11 mouse cellular contexts compared by ENCODE assay signal in genomic region chr19:5862335-5863085, GRCm38 (mm10). TPM values are rescaled to one million over a fixed set of nuclear protein-coding genes. Genes with fewer than 3 reads are reported as not detected.
DNase-seq lines count a peak whose midpoint lies in the region; ATAC-seq and TF ChIP-seq lines count a peak whose summit lies in the region.
"Had no signal": no experiment of that assay in that cellular context is flagged by ENCODE, and none has a peak within 500 bp of the region (broad histone marks: within the 10 kb centered on the region; RNA-seq: fewer than 3 reads in every experiment).

No protein-coding gene starts in this region.

- no peaks in the 10 kb centered on the region for H3K27me3 ChIP-seq in kidney, adult 2 months (replicated peaks; ENCODE audit: control insufficient read depth, insufficient read depth, low read length)
- no peaks in the 10 kb centered on the region for H3K27me3 ChIP-seq in ES-Bruce4 (ENCODE audit: control insufficient read depth, insufficient read depth, low read length, poor library complexity, severe bottlenecking)

- no peaks in the 10 kb centered on the region for H3K4me1 ChIP-seq in kidney, adult 2 months (ENCODE audit: control insufficient read depth, insufficient read depth, low read length)
- no peaks in the 10 kb centered on the region for H3K4me1 ChIP-seq in ES-Bruce4 (ENCODE audit: control insufficient read depth, insufficient read depth, low read length)

- ATAC-seq in erythroblast, adult 5-6 weeks (replicated peaks; ENCODE audit: low FRiP score, poor library complexity, severe bottlenecking): peak; percentile 30; the same call in 1 of the 2 replicates

- no peaks in the 10 kb centered on the region for H3K9me3 ChIP-seq in ES-Bruce4 (replicated peaks; ENCODE audit: control insufficient read depth, insufficient read depth, low read length, poor library complexity, severe bottlenecking)

- no peak for TF ChIP-seq POLR2A in kidney, adult 2 months (IDR thresholded peaks at IDR 0.05; ENCODE audit: low read depth, low read length)
- no peak for TF ChIP-seq POLR2A in ES-Bruce4 (IDR thresholded peaks at IDR 0.05; ENCODE audit: insufficient read depth, low read length)

- no peak overlapping the region for H3K4me3 ChIP-seq in kidney, adult 2 months (ENCODE audit: insufficient read depth, low read depth, low read length)
- H3K4me3 ChIP-seq in ES-Bruce4 (ENCODE audit: low read depth, low read length): no peak overlapping the region

- no peak for TF ChIP-seq EP300 in ES-Bruce4 (IDR thresholded peaks at IDR 0.05; ENCODE audit: insufficient read depth, low read depth, low read length)

- no peak overlapping the region for H3K9ac ChIP-seq in ES-Bruce4 (ENCODE audit: low read depth, poor library complexity, severe bottlenecking)

- no peak overlapping the region for H3K27ac ChIP-seq in kidney, adult 2 months (ENCODE audit: insufficient read depth, low read depth, low read length)
- no peak overlapping the region for H3K27ac ChIP-seq in ES-Bruce4 (ENCODE audit: insufficient read depth, low read length)

- WGBS in kidney, adult 2 months: 96% methylated on average over 14 of the region's 14 CpGs

- no peaks in the 10 kb centered on the region; the same call in none of the 2 replicates for H3K36me3 ChIP-seq in kidney, adult 2 months (ENCODE audit: control insufficient read depth, insufficient read depth, low read length)
- peaks cover 19% of the 10 kb centered on the region for H3K36me3 ChIP-seq in ES-Bruce4 (ENCODE audit: control insufficient read depth, insufficient read depth, low read length, poor library complexity, severe bottlenecking)

- TF ChIP-seq CTCF in kidney, adult 2 months (conservative IDR thresholded peaks at IDR 0.05; ENCODE audit: insufficient read depth, insufficient read length, low read depth, low read length): 0 out of 2 replicates have a peak, but pooled peaks have one; percentile 20
- TF ChIP-seq CTCF in ES-Bruce4 (IDR thresholded peaks at IDR 0.05; ENCODE audit: low read depth, low read length): peak; percentile 43

- peak; percentile 57 to 66 for DNase-seq in cerebellum, postnatal 10 days
- no peak for DNase-seq in cerebellum, adult 11 months
- DNase-seq in kidney, adult 2 months: no peak
- no peak for DNase-seq in kidney, postnatal 14 days
- DNase-seq in urinary bladder, postnatal 36 days (ENCODE audit: low spot score in 2 of 2): no peak
- DNase-seq in urinary bladder, postnatal 14 days (ENCODE audit: low spot score): no peak
- DNase-seq: kidney, adult 18-20 months; lung, adult 2 months; right cerebral cortex, postnatal 14 days had no signal

RNA-seq across cellular contexts. Expression of gene Frmd8, which starts 12.6 kb away (rescaled TPM):
- polyA plus RNA-seq in kidney, adult 2 months (2012; rRNA removed): 18.5 and 23.1 TPM in 2 replicates
- polyA plus RNA-seq in ES-Bruce4 (2011; ENCODE audit: insufficient read depth, insufficient read length, low read depth, missing spikeins): 26.3 and 33.1 TPM in 2 replicates
- 5.4 and 6.0 TPM in 2 replicates for total RNA-seq in erythroblast, adult 5-6 weeks (2015; ENCODE audit: low replicate concordance)
- 4.2 and 6.8 TPM in 2 replicates for total RNA-seq in erythroblast, adult 5-6 weeks (2017; ENCODE audit: low replicate concordance)

RNA-seq across cellular contexts. Expression of gene Slc25a45, which starts 15.1 kb away (rescaled TPM):
- polyA plus RNA-seq in kidney, adult 2 months (2012; rRNA removed): 52.7 and 63.4 TPM in 2 replicates
- 0.46 and 0.48 TPM in 2 replicates for polyA plus RNA-seq in ES-Bruce4 (2011; ENCODE audit: insufficient read depth, insufficient read length, low read depth, missing spikeins)
- 14.0 and 14.6 TPM in 2 replicates for total RNA-seq in erythroblast, adult 5-6 weeks (2015; ENCODE audit: low replicate concordance)
- 10.0 and 11.3 TPM in 2 replicates for total RNA-seq in erythroblast, adult 5-6 weeks (2017; ENCODE audit: low replicate concordance)

RNA-seq across cellular contexts. Expression of gene Tigd3, which starts 31.4 kb away (rescaled TPM):
- 0.52 and 0.73 TPM in 2 replicates for polyA plus RNA-seq in kidney, adult 2 months (2012; rRNA removed)
- 1.9 and 3.6 TPM in 2 replicates for polyA plus RNA-seq in ES-Bruce4 (2011; ENCODE audit: insufficient read depth, insufficient read length, low read depth, missing spikeins)
- total RNA-seq in erythroblast, adult 5-6 weeks (2015; ENCODE audit: low replicate concordance): 0.38 and 1.0 TPM in 2 replicates
- 3.1 and 6.1 TPM in 2 replicates for total RNA-seq in erythroblast, adult 5-6 weeks (2017; ENCODE audit: low replicate concordance)

RNA-seq across cellular contexts. Expression of gene Dpf2, which starts 50.3 kb away (rescaled TPM):
- 71.5 and 79.7 TPM in 2 replicates for polyA plus RNA-seq in kidney, adult 2 months (2012; rRNA removed)
- 129 and 137 TPM in 2 replicates for polyA plus RNA-seq in ES-Bruce4 (2011; ENCODE audit: insufficient read depth, insufficient read length, low read depth, missing spikeins)
- 19.4 and 34.3 TPM in 2 replicates for total RNA-seq in erythroblast, adult 5-6 weeks (2015; ENCODE audit: low replicate concordance)
- total RNA-seq in erythroblast, adult 5-6 weeks (2017; ENCODE audit: low replicate concordance): 58.8 and 71.4 TPM in 2 replicates

Comparison
In these comparisons a context has a peak if more than half of its experiments do, and no peak if none do; other contexts are left out.
1. DNase-seq: peak in cerebellum, postnatal 10 days (2 of 2); none in cerebellum, adult 11 months (single experiment), kidney, adult 2 months (single experiment), kidney, postnatal 14 days (single experiment), urinary bladder, postnatal 36 days (0 of 2) and urinary bladder, postnatal 14 days (single experiment).
2. RNA of gene Slc25a45, which starts 15.1 kb away (polyA plus RNA-seq): 52.7 to 63.4 TPM in kidney, adult 2 months; 0.46 to 0.48 TPM in ES-Bruce4; every median in the first group is over 10 times any median in the second.